Mouse (Mus musculus): ENCODE results near the gene Actl6b.

DNA sequence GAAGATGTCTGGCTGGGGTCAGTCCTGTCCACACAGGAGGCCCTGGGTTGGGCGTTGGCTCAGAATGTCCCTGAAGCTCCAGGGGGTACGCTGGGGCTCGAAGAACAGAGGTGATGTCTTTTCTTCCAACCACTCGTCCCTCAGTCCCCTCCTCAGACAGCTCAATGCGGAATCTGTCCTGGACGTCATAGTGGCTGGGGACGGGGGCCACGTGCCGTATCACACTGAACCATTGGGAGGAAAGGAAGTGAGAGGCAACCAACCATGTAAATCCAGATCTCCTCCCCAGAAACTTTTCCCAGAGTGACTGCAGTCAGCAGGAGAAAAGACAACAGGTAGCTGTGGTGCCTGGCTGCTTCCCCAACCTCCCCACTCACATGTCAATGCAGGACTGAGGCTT, 46.3 kb downstream of the Actl6b start:
- TF ChIP-seq CTCF (IDR thresholded peaks at IDR 0.05 in 2 of 3, conservative IDR thresholded peaks at IDR 0.05 in 1 of 3; ENCODE audit: control insufficient read depth in 1 of 3, insufficient read depth in 1 of 3, low read depth in 2 of 3, low read length in 3 of 3, poor library complexity in 1 of 3, severe bottlenecking in 1 of 3) (no peak), POLR2A (IDR thresholded peaks at IDR 0.05; ENCODE audit: control insufficient read depth in 1 of 2, insufficient read depth in 1 of 2, low read depth in 1 of 2, low read length in 2 of 2, poor library complexity in 1 of 2) (no peak), ETS1 (IDR thresholded peaks at IDR 0.05; ENCODE audit: low read depth, low read length) (no peak), TCF12 (IDR thresholded peaks at IDR 0.05; ENCODE audit: low read depth, low read length) (peak; percentile 31; the same call in 1 of the 2 replicates), MAZ (IDR thresholded peaks at IDR 0.05; ENCODE audit: low read depth, low read length) (peak; percentile 21; the same call in 1 of the 2 replicates), GATA1 (IDR thresholded peaks at IDR 0.05; ENCODE audit: low read depth, low read length) (no peak), ZKSCAN1 (IDR thresholded peaks at IDR 0.05; ENCODE audit: low read depth, low read length) (no peak), TBP (IDR thresholded peaks at IDR 0.05; ENCODE audit: low read depth, low read length) (no peak), SIN3A (IDR thresholded peaks at IDR 0.05; ENCODE audit: low read length) (peak; percentile 49; the same call in 1 of the 2 replicates), EP300 (IDR thresholded peaks at IDR 0.05; ENCODE audit: low read depth in 1 of 2, low read length in 2 of 2) (no peak), MYC (IDR thresholded peaks at IDR 0.05; ENCODE audit: low read depth, low read length) (no peak; the same call in 1 of the 2 replicates), HCFC1 (IDR thresholded peaks at IDR 0.05; ENCODE audit: low read depth, low read length) (no peak), ZC3H11A (IDR thresholded peaks at IDR 0.05; ENCODE audit: low read depth, low read length) (no peak), POLR2AphosphoS5 (IDR thresholded peaks at IDR 0.05; ENCODE audit: borderline replicate concordance, low read depth, low read length) (no peak)

Data from MEL (cell line).